Mouse (Mus musculus): Measurements from ENCODE around the gene Lingo1.

- TF ChIP-seq POLR2A (IDR thresholded peaks at IDR 0.05; ENCODE audit: borderline replicate concordance, extremely low read depth, low read depth, low read length) (no peak), CTCF (IDR thresholded peaks at IDR 0.05; ENCODE audit: insufficient read depth, low read length) (no peak)
These were observed 79.7 kb downstream of the Lingo1 start for GRCm38 (mm10) chr9:56716565-56716964.

Measured in lung, adult 2 months (tissue).